Mouse (Mus musculus) effector memory CD4-positive, alpha-beta T cell, adult 7 months (primary cell): ENCODE results near the gene Hoxd9. TPM values are rescaled to one million over a fixed set of nuclear protein-coding genes. Genes with fewer than 3 reads are reported as not detected.

Source experiments
- polyA plus RNA-seq: library from polyadenylated mRNA; unstranded; fragments of 100-300 nt; shearing (Covaris generic); gene quantifications from one replicate; pipeline ENCODE4 v1.2.1, GENCODE M21; 2017

The Hoxd9 gene
- not detected for polyA plus RNA-seq

GRCm38 (mm10) chr2:74697567-74698121 is at the start of gene Hoxd9:
Hoxd9 (plus strand) TSS chr2:74697727.

GRCm38 (mm10) chr2:74659507-74660005 is 38.0 kb upstream of the Hoxd9 start, which contains the start of gene Evx2:
Evx2 (minus strand) TSS chr2:74659557.

GRCm38 (mm10) chr2:74667842-74668357 is 29.6 kb upstream of the Hoxd9 start, which contains the start of gene Hoxd13:
Hoxd13 (plus strand) TSS chr2:74668310.

GRCm38 (mm10) chr2:74674881-74675665 is 22.5 kb upstream of the Hoxd9 start, which contains the start of gene Hoxd12:
Hoxd12 (plus strand) TSS chr2:74675013.

GRCm38 (mm10) chr2:74678891-74679595 is 18.5 kb upstream of the Hoxd9 start, which contains the start of gene Hoxd11:
Hoxd11 (plus strand) TSS chr2:74679557.

GRCm38 (mm10) chr2:74691022-74691951 is 6.2 kb upstream of the Hoxd9 start, which contains the start of gene Hoxd10:
Hoxd10 (plus strand) TSS chr2:74691924.

GRCm38 (mm10) chr2:74704393-74704998 is 7.0 kb downstream of the Hoxd9 start, which contains the start of gene Hoxd8:
Hoxd8 (plus strand) TSS chr2:74704615.

GRCm38 (mm10) chr2:74711721-74712621 is 14.4 kb downstream of the Hoxd9 start, which contains the start of the genes Hoxd3 and Hoxd4:
Hoxd3 (plus strand) TSS chr2:74711927.
Hoxd4 (plus strand) TSS chr2:74711929.

GRCm38 (mm10) chr2:74726551-74726950 is 29.0 kb downstream of the Hoxd9 start, which contains the start of gene Gm28230:
Gm28230 (plus strand) TSS chr2:74726728.

Other genes starting within 250 kb of the Hoxd9 start
- gene Lnpk, start 118.3 kb upstream of the Hoxd9 start, polyA plus RNA-seq, result 24.1 TPM
- gene Evx2, start 38.2 kb upstream of the Hoxd9 start, polyA plus RNA-seq, result not detected
- gene Hoxd13, start 29.4 kb upstream of the Hoxd9 start, polyA plus RNA-seq, result not detected
- gene Hoxd12, start 22.7 kb upstream of the Hoxd9 start, polyA plus RNA-seq, result not detected
- not detected for gene Hoxd11, start 18.2 kb upstream of the Hoxd9 start, polyA plus RNA-seq
- gene Hoxd10, start 5.8 kb upstream of the Hoxd9 start, polyA plus RNA-seq, result not detected
- gene Hoxd8, start 6.9 kb downstream of the Hoxd9 start, polyA plus RNA-seq, result 0.22 TPM
- not detected for gene Hoxd3, start 14.2 kb downstream of the Hoxd9 start, polyA plus RNA-seq
- gene Hoxd4, start 14.2 kb downstream of the Hoxd9 start, polyA plus RNA-seq, result 0.27 TPM
- gene Gm28230, start 29.0 kb downstream of the Hoxd9 start, polyA plus RNA-seq, result not detected
- gene Hoxd1, start 65.3 kb downstream of the Hoxd9 start, polyA plus RNA-seq, result 0.34 TPM
- gene Mtx2, start 128.1 kb downstream of the Hoxd9 start, polyA plus RNA-seq, result 29.4 TPM